Mouse (Mus musculus) forebrain, embryonic 11.5 days (tissue): Measurements from ENCODE around the gene Rdx. TPM values are rescaled to one million over a fixed set of nuclear protein-coding genes. Genes with fewer than 3 reads are reported as not detected.
A peak's percentile ranks its signal among the peaks of the same experiment; 100 is the strongest.

ENCODE experiments used
- ATAC-seq: fragments of 200-750 bp; cut with Nextera tagmentation; replicated peaks from 2 replicates; pipeline ENCODE4 v1.8.0; 2017; ENCODE audit warnings: moderate TSS enrichment; ENCODE audit not compliant: low FRiP score
- DNase-seq: peaks from one replicate; pipeline ENCODE4 v3.0.0-alpha.2; 2017; ENCODE audit warnings: low spot score
- H3K27ac ChIP-seq: fragments of 300-500 bp; sonication (generic); 2 replicates; pipeline ENCODE4 v1.5.1; 2014; ENCODE audit warnings: low read depth, low read length
- H3K27me3 ChIP-seq: fragments of 300-500 bp; sonication (generic); 2 replicates; pipeline ENCODE4 v1.6.1; 2014; ENCODE audit warnings: mild to moderate bottlenecking, low read length, mixed read lengths; ENCODE audit not compliant: control insufficient read depth, insufficient read depth
- H3K36me3 ChIP-seq: fragments of 300-500 bp; sonication (generic); 2 replicates; pipeline ENCODE4 v1.6.1; 2014; ENCODE audit warnings: mild to moderate bottlenecking, low read length, moderate library complexity, mixed read lengths; ENCODE audit not compliant: control insufficient read depth, insufficient read depth
- H3K4me1 ChIP-seq: fragments of 300-500 bp; sonication (generic); replicated peaks from 2 replicates; pipeline ENCODE4 v1.6.1; 2014; ENCODE audit warnings: low read length, mixed read lengths; ENCODE audit not compliant: control insufficient read depth, insufficient read depth
- H3K4me2 ChIP-seq: fragments of 300-500 bp; sonication (generic); 2 replicates; pipeline ENCODE4 v1.6.1; 2014; ENCODE audit warnings: low read depth, mild to moderate bottlenecking, low read length, moderate library complexity, mixed read lengths; ENCODE audit not compliant: severe bottlenecking
- H3K4me3 ChIP-seq: fragments of 300-500 bp; sonication (generic); 2 replicates; pipeline ENCODE4 v1.5.1; 2014; ENCODE audit warnings: low read depth, low read length
- H3K9ac ChIP-seq: fragments of 300-500 bp; sonication (generic); 2 replicates; pipeline ENCODE4 v1.6.1; 2014; ENCODE audit warnings: low read length
- H3K9me3 ChIP-seq: fragments of 300-500 bp; sonication (generic); 2 replicates; pipeline ENCODE4 v1.6.1; 2016; ENCODE audit warnings: low read length, mixed read lengths; ENCODE audit not compliant: control insufficient read depth
- WGBS: fragments of 180-500 bp; shearing (Covaris S2); extraction: QIAGEN DNeasy Blood & Tissue Kit; methylation state at CpG from one replicate; pipeline ENCODE4 v1.1.7; 2014; 5-methylcytosine and 5-hydroxymethylcytosine counted together
- polyA plus RNA-seq: library from polyadenylated mRNA; unstranded; fragments of >200 nt; fragmentation: Nextera tagmentation; extraction: Ambion mirVana; gene quantifications from 2 replicates; pipeline ENCODE4 v1.2.1, GENCODE M21; 2014

Gene Rdx
- polyA plus RNA-seq, 1 experiment from 2014 or later: 209 TPM

GRCm38 (mm10) chr9:52094016-52094415, 47.0 kb downstream of the Rdx start:
- H3K4me1 ChIP-seq: no peaks in the 10 kb centered on the region
- no peaks in the 10 kb centered on the region for H3K36me3 ChIP-seq
- WGBS: 82% methylated on average over 5 of the region's 5 CpGs
- no peak overlapping the region for H3K9ac ChIP-seq
- H3K4me2 ChIP-seq: no peak overlapping the region
- DNase-seq (no peak), ATAC-seq (no peak)
- no peaks in the 10 kb centered on the region for H3K9me3 ChIP-seq
- no peaks in the 10 kb centered on the region for H3K27me3 ChIP-seq
- no peak overlapping the region for H3K4me3 ChIP-seq
- H3K27ac ChIP-seq: no peak overlapping the region

GRCm38 (mm10) chr9:52094471-52094980, 47.6 kb downstream of the Rdx start:
- Histone ChIP-seq H3K9ac (no peak overlapping the region), H3K4me2 (no peak overlapping the region), H3K4me3 (no peak overlapping the region), H3K9me3 (no peaks in the 10 kb centered on the region), H3K36me3 (no peaks in the 10 kb centered on the region), H3K4me1 (no peaks in the 10 kb centered on the region), H3K27ac (no peak overlapping the region), H3K27me3 (no peaks in the 10 kb centered on the region)
- DNase-seq (no peak), ATAC-seq (no peak)
- 91% methylated on average over 10 of the region's 10 CpGs for WGBS

GRCm38 (mm10) chr9:52095666-52096065, 48.7 kb downstream of the Rdx start:
- no peaks in the 10 kb centered on the region for H3K36me3 ChIP-seq
- H3K27ac ChIP-seq: no peak overlapping the region
- DNase-seq (no peak), ATAC-seq (no peak)
- H3K4me3 ChIP-seq: no peak overlapping the region
- 80% methylated on average over 3 of the region's 3 CpGs for WGBS
- H3K4me1 ChIP-seq: no peaks in the 10 kb centered on the region
- no peak overlapping the region for H3K9ac ChIP-seq
- H3K27me3 ChIP-seq: no peaks in the 10 kb centered on the region
- no peak overlapping the region for H3K4me2 ChIP-seq
- H3K9me3 ChIP-seq: no peaks in the 10 kb centered on the region

- ATAC-seq (no peak), DNase-seq (no peak)
- no peaks in the 10 kb centered on the region for H3K9me3 ChIP-seq
- WGBS: 13% methylated on average over 1 of the region's 1 CpGs
- no peaks in the 10 kb centered on the region for H3K27me3 ChIP-seq
- no peak overlapping the region for H3K27ac ChIP-seq
- H3K4me2 ChIP-seq: no peak overlapping the region
- no peaks in the 10 kb centered on the region for H3K36me3 ChIP-seq
- H3K9ac ChIP-seq: no peak overlapping the region
- H3K4me3 ChIP-seq: no peak overlapping the region
- H3K4me1 ChIP-seq: no peaks in the 10 kb centered on the region
Observed at GRCm38 (mm10) chr9:52097386-52097785, 50.4 kb downstream of the Rdx start.

- H3K4me3 ChIP-seq: no peak overlapping the region
- H3K36me3 ChIP-seq: no peaks in the 10 kb centered on the region
- 2% methylated on average over 7 of the region's 7 CpGs for WGBS
- no peaks in the 10 kb centered on the region for H3K27me3 ChIP-seq
- H3K27ac ChIP-seq: no peak overlapping the region
- H3K4me2 ChIP-seq: no peak overlapping the region
- 0 out of 2 replicates have a peak, but pooled peaks cover 1% of the 10 kb centered on the region for H3K4me1 ChIP-seq
- ATAC-seq (peak; percentile 81), DNase-seq (peak; percentile 92)
- H3K9me3 ChIP-seq: no peaks in the 10 kb centered on the region
- no peak overlapping the region for H3K9ac ChIP-seq
Observed at GRCm38 (mm10) chr9:52098600-52098999, 51.6 kb downstream of the Rdx start.

- no peak overlapping the region for H3K4me3 ChIP-seq
- H3K27ac ChIP-seq: no peak overlapping the region
- no peak for DNase-seq
- no peak for ATAC-seq
- H3K27me3 ChIP-seq: no peaks in the 10 kb centered on the region
- H3K4me2 ChIP-seq: no peak overlapping the region
- WGBS: 92% methylated on average over 14 of the region's 14 CpGs
- no peaks in the 10 kb centered on the region for H3K36me3 ChIP-seq
- no peak overlapping the region for H3K9ac ChIP-seq
- 0 out of 2 replicates have a peak, but pooled peaks cover 1% of the 10 kb centered on the region for H3K4me1 ChIP-seq
- H3K9me3 ChIP-seq: no peaks in the 10 kb centered on the region
Observed at GRCm38 (mm10) chr9:52100426-52100825, 53.5 kb downstream of the Rdx start.

- H3K9me3 ChIP-seq: no peaks in the 10 kb centered on the region
- ATAC-seq (no peak), DNase-seq (no peak)
- H3K27me3 ChIP-seq: no peaks in the 10 kb centered on the region
- no peak overlapping the region for H3K4me3 ChIP-seq
- H3K27ac ChIP-seq: no peak overlapping the region
- H3K36me3 ChIP-seq: no peaks in the 10 kb centered on the region
- WGBS: 78% methylated on average over 13 of the region's 13 CpGs
- H3K4me1 ChIP-seq: 0 out of 2 replicates have a peak, but pooled peaks cover 1% of the 10 kb centered on the region
- H3K4me2 ChIP-seq: no peak overlapping the region
- no peak overlapping the region for H3K9ac ChIP-seq
Observed at GRCm38 (mm10) chr9:52102060-52102844, 55.3 kb downstream of the Rdx start.

- Histone ChIP-seq H3K4me1 (0 out of 2 replicates have a peak, but pooled peaks cover 1% of the 10 kb centered on the region), H3K9me3 (no peaks in the 10 kb centered on the region), H3K27me3 (no peaks in the 10 kb centered on the region), H3K36me3 (no peaks in the 10 kb centered on the region), H3K4me3 (no peak overlapping the region), H3K4me2 (no peak overlapping the region), H3K27ac (no peak overlapping the region), H3K9ac (no peak overlapping the region)
- no peak for DNase-seq
- no peak for ATAC-seq
- 83% methylated on average over 9 of the region's 9 CpGs for WGBS
Observed at GRCm38 (mm10) chr9:52103448-52104224, 56.7 kb downstream of the Rdx start.
